Mouse (Mus musculus) urinary bladder, postnatal 25 days (tissue): Measurements from ENCODE around the gene Jarid2.
A peak's percentile ranks its signal among the peaks of the same experiment; 100 is the strongest.
"Not testable (repeated sequence)": the region's sequence is repeated elsewhere in the genome, so short reads cannot be mapped to it uniquely, and the experiment has no call there.

Experiments
- DNase-seq: peaks from one replicate; pipeline ENCODE4 v3.0.0; 2022; ENCODE audit warnings: low spot score

The Jarid2 gene

DNA sequence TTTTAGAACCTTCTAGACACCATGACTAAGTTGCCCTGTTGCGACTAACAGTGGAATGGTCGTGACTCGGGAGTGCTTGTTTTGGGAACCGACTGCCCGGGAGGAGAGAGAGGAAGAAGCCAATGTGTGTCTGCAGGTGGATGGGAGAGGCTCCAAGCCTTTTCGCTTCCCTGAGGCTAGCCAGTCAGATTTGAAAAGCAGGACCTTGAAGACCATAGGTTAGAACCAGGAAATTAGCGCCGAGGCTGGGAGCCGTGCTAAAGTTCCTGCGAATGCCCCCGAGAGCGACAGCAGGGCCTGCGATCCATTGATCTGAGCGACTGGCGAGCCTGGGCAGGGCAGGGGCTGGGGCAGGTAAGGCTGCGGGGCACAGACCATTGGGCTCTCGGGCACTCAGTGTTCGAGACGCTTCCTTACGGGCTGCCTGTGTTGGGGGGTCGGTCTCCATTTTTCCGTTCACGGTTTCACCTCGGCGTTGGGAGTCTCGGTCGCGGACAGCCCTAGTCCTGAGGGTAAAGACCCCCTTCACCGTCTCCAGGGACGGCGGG, at the start of gene Jarid2:
Gene Jarid2 (plus strand): TSS at position 51 of the 548 bp plus-strand sequence.
- peak; percentile 27 for DNase-seq

DNA sequence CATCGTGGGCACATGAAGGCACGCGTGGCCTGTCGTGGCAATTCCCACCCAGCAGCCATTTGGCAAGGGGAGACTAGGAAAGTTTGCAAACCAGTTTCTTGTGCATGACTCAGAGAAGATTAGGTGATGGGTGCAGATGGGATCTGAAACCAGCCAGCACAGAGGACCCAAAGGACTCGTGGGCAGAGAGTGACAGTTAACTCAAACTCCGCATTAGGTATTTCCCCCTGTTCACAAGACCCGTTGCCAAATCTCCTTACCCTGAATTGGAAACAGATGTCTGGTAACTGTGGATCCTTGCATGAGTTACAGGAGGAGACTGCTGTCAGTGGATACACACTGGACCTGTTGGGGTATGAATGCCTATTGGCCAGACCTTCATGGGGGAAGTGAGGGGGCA, 48.2 kb upstream of the Jarid2 start:
- no peak for DNase-seq

GRCm38 (mm10) chr13:44688140-44688539, 41.1 kb upstream of the Jarid2 start:
- DNase-seq = no peak

DNA sequence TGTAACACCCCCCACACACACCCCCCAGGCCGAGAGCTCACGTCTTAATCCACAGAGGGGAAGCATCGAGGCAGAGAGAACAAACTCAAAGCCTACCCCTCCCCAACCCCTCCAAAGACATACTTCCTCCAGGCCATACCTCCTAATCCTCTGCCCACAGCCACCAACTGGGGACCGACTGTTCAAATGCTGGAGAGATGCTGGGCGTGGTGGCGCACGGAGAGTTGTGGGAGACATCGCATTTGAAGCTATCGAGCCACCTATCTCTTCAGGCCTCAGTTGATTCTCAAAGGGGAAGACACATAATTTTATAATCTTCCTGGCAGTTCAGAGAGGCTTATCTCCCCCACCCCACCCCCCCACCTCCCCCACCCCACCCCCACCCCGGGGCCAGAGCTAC, 31.6 kb upstream of the Jarid2 start:
- DNase-seq = no peak

DNA sequence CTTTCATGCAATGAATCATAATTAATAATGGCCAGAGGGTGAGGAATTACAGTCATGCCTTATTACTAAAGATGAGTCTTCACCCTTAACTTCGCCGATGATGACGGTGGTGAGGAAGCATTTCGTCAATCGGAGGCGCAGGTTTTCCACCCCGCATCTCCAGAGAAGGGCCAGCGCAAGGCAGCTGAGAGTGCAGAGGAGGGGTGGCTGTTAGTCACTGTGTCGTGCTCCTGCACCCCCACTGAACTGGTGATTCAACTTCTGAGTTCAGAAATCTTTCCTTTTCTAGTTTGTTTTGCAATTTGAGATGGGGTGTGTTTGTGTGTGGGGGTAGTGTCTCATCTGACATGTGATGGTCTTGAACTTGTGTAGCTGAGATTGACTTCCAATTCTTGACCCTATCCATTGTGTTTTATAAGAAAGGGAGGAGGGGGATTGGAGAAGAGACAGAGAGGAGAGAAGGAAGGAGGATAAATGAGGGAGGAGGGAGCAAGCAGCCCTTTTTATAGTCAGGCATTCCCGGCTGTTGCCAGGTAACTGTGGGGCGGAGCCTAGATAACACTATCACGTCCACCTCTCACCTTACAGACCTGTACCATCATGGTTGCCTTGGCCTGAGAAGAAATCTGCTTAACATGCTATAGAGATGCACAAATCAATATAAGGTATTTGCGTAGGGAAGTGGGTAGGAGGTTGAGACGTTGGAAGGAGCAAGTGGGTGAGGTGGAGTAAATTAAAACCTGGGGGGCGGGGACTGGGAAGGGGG, 25.1 kb upstream of the Jarid2 start:
- DNase-seq = no peak

- DNase-seq = no peak
Observed at GRCm38 (mm10) chr13:44705031-44705742, 24.1 kb upstream of the Jarid2 start.

DNA sequence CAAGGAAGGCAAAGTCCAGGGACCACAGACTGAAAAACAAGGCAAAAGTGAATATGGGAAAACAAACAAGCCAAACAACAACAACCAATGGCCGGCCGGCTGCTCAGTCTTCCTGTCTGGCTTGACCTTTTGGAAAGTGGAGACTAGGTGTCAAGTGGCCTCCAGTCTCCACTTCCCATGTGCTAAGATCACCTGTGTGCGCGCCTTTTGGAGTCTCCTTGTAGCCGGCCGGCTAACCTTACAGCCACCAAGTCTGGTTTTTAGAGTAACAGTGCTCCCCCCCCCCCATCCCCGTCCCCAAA, 23.6 kb upstream of the Jarid2 start:
- DNase-seq = no peak

- no peak for DNase-seq
Observed at GRCm38 (mm10) chr13:44706206-44706915, 22.9 kb upstream of the Jarid2 start.

DNA sequence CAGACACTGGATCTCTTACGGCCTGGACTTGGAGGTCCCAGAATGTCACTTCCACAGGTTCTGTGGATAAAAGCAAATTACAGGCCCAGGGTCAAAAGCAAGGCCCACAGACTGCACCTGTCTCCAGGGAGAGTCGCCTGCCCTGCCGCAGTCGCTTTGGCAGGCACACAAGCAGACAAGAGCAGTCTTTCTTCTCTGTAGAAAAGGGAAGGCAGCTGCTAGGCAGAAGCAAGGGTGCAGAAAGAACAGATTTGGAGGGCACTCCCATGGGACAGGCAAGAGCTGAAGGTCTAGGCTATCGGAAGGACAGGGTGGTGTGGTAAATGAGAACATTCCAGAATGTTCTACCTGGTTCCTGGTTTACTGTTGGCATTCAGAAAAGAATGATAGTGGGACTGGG, 22.1 kb upstream of the Jarid2 start:
- no peak for DNase-seq

- no peak for DNase-seq
Observed at GRCm38 (mm10) chr13:44708336-44709017, 20.8 kb upstream of the Jarid2 start.

GRCm38 (mm10) chr13:44709747-44710480, 19.4 kb upstream of the Jarid2 start:
- no peak for DNase-seq

- DNase-seq = no peak
Observed at GRCm38 (mm10) chr13:44711062-44711461, 18.2 kb upstream of the Jarid2 start.

GRCm38 (mm10) chr13:44711882-44712281, 17.4 kb upstream of the Jarid2 start:
- DNase-seq = no peak

GRCm38 (mm10) chr13:44715187-44715885, 13.9 kb upstream of the Jarid2 start:
- no peak for DNase-seq

GRCm38 (mm10) chr13:44717838-44718237, 11.4 kb upstream of the Jarid2 start:
- DNase-seq = no peak

DNA sequence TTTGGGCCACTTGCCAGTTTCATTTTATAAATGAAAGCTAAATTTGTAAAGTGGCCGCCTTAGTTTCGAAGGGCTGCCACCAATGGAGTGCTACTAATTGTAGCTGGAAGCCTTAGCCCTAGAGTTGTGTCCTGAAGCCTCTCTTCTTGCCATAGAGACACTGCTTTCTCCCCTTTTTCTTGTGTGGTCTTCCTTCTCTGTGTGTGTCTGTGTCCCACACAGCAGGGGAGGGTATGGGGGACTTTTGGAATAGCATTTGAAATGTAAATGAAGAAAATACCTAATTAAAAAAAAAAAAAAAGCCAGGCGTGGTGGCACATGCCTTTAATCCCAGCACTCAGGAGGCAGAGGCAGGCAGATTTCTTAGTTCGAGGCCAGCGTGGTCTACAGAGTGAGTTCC, 10.8 kb upstream of the Jarid2 start:
- not testable (repeated sequence) for DNase-seq

DNA sequence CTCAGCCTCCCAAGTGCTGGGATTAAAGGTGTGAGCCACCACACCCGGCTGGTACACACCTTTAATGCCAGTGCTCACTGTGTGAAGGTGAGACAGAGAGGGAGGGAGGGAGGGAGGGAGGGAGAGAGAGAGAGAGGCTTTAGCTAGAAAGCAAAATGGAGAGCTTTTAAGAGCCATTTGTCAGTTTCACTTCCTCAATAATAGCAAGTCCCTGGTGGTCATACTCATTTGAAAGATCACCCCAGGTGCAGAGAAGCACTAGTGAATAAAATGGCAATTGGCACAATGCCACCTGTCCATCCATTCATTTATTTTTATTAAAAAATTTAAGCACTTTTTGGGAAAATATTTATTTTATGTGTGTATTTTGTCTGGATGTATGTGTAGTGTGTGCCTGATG, 9.2 kb upstream of the Jarid2 start:
- no peak for DNase-seq

- no peak for DNase-seq
Observed at GRCm38 (mm10) chr13:44721891-44722547, 7.3 kb upstream of the Jarid2 start.

GRCm38 (mm10) chr13:44723522-44723921, 5.8 kb upstream of the Jarid2 start:
- not testable (repeated sequence) for DNase-seq

- DNase-seq = no peak
Observed at GRCm38 (mm10) chr13:44728145-44728880, 961 bp upstream of the Jarid2 start.
